In genomic region chr1:105886358-105886757, GRCm38 (mm10) we compare ENCODE assay signal across 28 mouse cellular contexts.
DNase-seq lines count a peak whose midpoint lies in the region; ATAC-seq and TF ChIP-seq lines count a peak whose summit lies in the region.
"Had no signal": no experiment of that assay in that cellular context is flagged by ENCODE, and none has a peak within 500 bp of the region (broad histone marks: within the 10 kb centered on the region; RNA-seq: fewer than 3 reads in every experiment).

No protein-coding gene starts in this region.

- WGBS in intestine, embryonic 14.5 days = 66% methylated on average over 5 of the region's 5 CpGs
- WGBS in intestine, postnatal 0 days = 60% methylated on average over 5 of the region's 5 CpGs
- WGBS in kidney, embryonic 16.5 days = 51% methylated on average over 5 of the region's 5 CpGs
- WGBS in liver, postnatal 0 days (ENCODE audit: insufficient replicate concordance) = 62% methylated on average over 5 of the region's 5 CpGs
- WGBS in liver, embryonic 11.5 days = 68% methylated on average over 5 of the region's 5 CpGs
- 48% methylated on average over 5 of the region's 5 CpGs for WGBS in stomach, embryonic 14.5 days
- WGBS in stomach, postnatal 0 days = 59% methylated on average over 5 of the region's 5 CpGs

- DNase-seq in intestine, embryonic 14.5 days (ENCODE audit: low spot score) = peak; percentile 41
- DNase-seq in kidney, adult 11 months = no peak
- no peak for DNase-seq in liver, postnatal 0 days
- no peak for DNase-seq in liver, embryonic 11.5 days (ENCODE audit: low spot score)
- no peak for DNase-seq in stomach, postnatal 0 days (ENCODE audit: low spot score)
- DNase-seq: adrenal gland, adult 8-10 months; adrenal gland, postnatal 25 days; cerebellum, adult 11-12 months; cerebellum, adult 8-10 months; cerebellum, postnatal 10 days; cerebellum, postnatal 36 days; embryo, embryonic 11 days; gastrocnemius, postnatal 25 days; heart, adult 18-20 months; heart, postnatal 10 days; heart, postnatal 36 days had no signal

- no peak overlapping the region for H3K27ac ChIP-seq in intestine, embryonic 14.5 days (ENCODE audit: low read depth)
- H3K27ac ChIP-seq in intestine, postnatal 0 days (ENCODE audit: low read depth, low read length) = no peak overlapping the region
- no peak overlapping the region for H3K27ac ChIP-seq in kidney, embryonic 16.5 days (ENCODE audit: low read length)
- H3K27ac ChIP-seq in liver, postnatal 0 days (ENCODE audit: low read depth) = peak overlapping the region; percentile 73; the same call in 1 of the 2 replicates
- H3K27ac ChIP-seq in liver, embryonic 11.5 days (ENCODE audit: low read depth, low read length) = no peak overlapping the region
- no peak overlapping the region for H3K27ac ChIP-seq in stomach, embryonic 14.5 days (ENCODE audit: low read length)
- H3K27ac ChIP-seq in stomach, postnatal 0 days (replicated peaks) = no peak overlapping the region
- H3K27ac ChIP-seq: embryonic facial prominence, embryonic 10.5 days; embryonic facial prominence, embryonic 13.5 days; forebrain, embryonic 12.5 days; forebrain, embryonic 15.5 days; heart, embryonic 15.5 days; hindbrain, embryonic 10.5 days had no signal

- H3K9me3 ChIP-seq in intestine, embryonic 14.5 days (ENCODE audit: control insufficient read depth, low read length) = no peaks in the 10 kb centered on the region
- H3K9me3 ChIP-seq in intestine, postnatal 0 days (ENCODE audit: control insufficient read depth) = no peaks in the 10 kb centered on the region
- no peaks in the 10 kb centered on the region for H3K9me3 ChIP-seq in kidney, embryonic 16.5 days (ENCODE audit: low read length)
- no peaks in the 10 kb centered on the region for H3K9me3 ChIP-seq in liver, postnatal 0 days (ENCODE audit: low read length)
- no peaks in the 10 kb centered on the region for H3K9me3 ChIP-seq in liver, embryonic 11.5 days (ENCODE audit: control insufficient read depth, low read length)
- H3K9me3 ChIP-seq in stomach, embryonic 14.5 days (ENCODE audit: control insufficient read depth, low read depth, low read length) = no peaks in the 10 kb centered on the region
- no peaks in the 10 kb centered on the region for H3K9me3 ChIP-seq in stomach, postnatal 0 days (ENCODE audit: control insufficient read depth, low read length)
- H3K9me3 ChIP-seq: embryonic facial prominence, embryonic 10.5 days; embryonic facial prominence, embryonic 13.5 days; forebrain, embryonic 12.5 days; forebrain, embryonic 15.5 days; heart, embryonic 12.5 days; heart, embryonic 15.5 days; hindbrain, embryonic 10.5 days had no signal

- H3K4me2 ChIP-seq in intestine, embryonic 14.5 days (ENCODE audit: low read length) = no peak overlapping the region
- no peak overlapping the region for H3K4me2 ChIP-seq in intestine, postnatal 0 days (replicated peaks; ENCODE audit: low read depth)
- H3K4me2 ChIP-seq in kidney, embryonic 16.5 days (replicated peaks; ENCODE audit: low read depth, low read length) = no peak overlapping the region
- H3K4me2 ChIP-seq in liver, postnatal 0 days (ENCODE audit: low read depth, low read length) = no peak overlapping the region
- H3K4me2 ChIP-seq in liver, embryonic 11.5 days = no peak overlapping the region
- H3K4me2 ChIP-seq in stomach, embryonic 14.5 days (replicated peaks; ENCODE audit: low read depth, low read length) = no peak overlapping the region
- no peak overlapping the region for H3K4me2 ChIP-seq in stomach, postnatal 0 days (replicated peaks; ENCODE audit: low read depth)
- H3K4me2 ChIP-seq: embryonic facial prominence, embryonic 13.5 days; forebrain, embryonic 12.5 days; forebrain, embryonic 15.5 days; heart, embryonic 12.5 days; heart, embryonic 15.5 days had no signal

- ATAC-seq in intestine, embryonic 14.5 days (replicated peaks; ENCODE audit: low FRiP score, low TSS enrichment, low read depth) = no peak; the same call in 1 of the 2 replicates
- ATAC-seq in intestine, postnatal 0 days = no peak
- ATAC-seq in kidney, embryonic 16.5 days (ENCODE audit: low FRiP score, low TSS enrichment) = peak; percentile 62
- ATAC-seq in liver, postnatal 0 days = no peak
- no peak for ATAC-seq in liver, embryonic 11.5 days (replicated peaks; ENCODE audit: low FRiP score)
- peak; percentile 43; the same call in 1 of the 2 replicates for ATAC-seq in stomach, embryonic 14.5 days (ENCODE audit: insufficient number of reproducible peaks, insufficient read depth, low FRiP score, low read depth)
- ATAC-seq in stomach, postnatal 0 days (ENCODE audit: low FRiP score, low TSS enrichment) = no peak
- ATAC-seq: activated CD4-positive, CD25-positive, alpha-beta regulatory T cell, adult 4 months; forebrain, embryonic 15.5 days had no signal

- H3K27me3 ChIP-seq in intestine, embryonic 14.5 days (replicated peaks; ENCODE audit: control insufficient read depth, insufficient read depth, low read length) = no peaks in the 10 kb centered on the region
- no peaks in the 10 kb centered on the region for H3K27me3 ChIP-seq in intestine, postnatal 0 days (replicated peaks; ENCODE audit: control insufficient read depth, insufficient read depth, low read length)
- no peaks in the 10 kb centered on the region for H3K27me3 ChIP-seq in kidney, embryonic 16.5 days (ENCODE audit: insufficient read depth, low read length)
- H3K27me3 ChIP-seq in liver, postnatal 0 days (ENCODE audit: insufficient read depth, low read length) = no peaks in the 10 kb centered on the region
- no peaks in the 10 kb centered on the region for H3K27me3 ChIP-seq in liver, embryonic 11.5 days (replicated peaks; ENCODE audit: control insufficient read depth, insufficient read depth, low read length)
- H3K27me3 ChIP-seq in stomach, embryonic 14.5 days (ENCODE audit: control insufficient read depth, insufficient read depth, low read length) = no peaks in the 10 kb centered on the region
- H3K27me3 ChIP-seq in stomach, postnatal 0 days (ENCODE audit: control insufficient read depth, insufficient read depth, low read length) = no peaks in the 10 kb centered on the region
- H3K27me3 ChIP-seq: embryonic facial prominence, embryonic 13.5 days; forebrain, embryonic 15.5 days; heart, embryonic 12.5 days; heart, embryonic 15.5 days had no signal

- no peak overlapping the region for H3K4me3 ChIP-seq in intestine, embryonic 14.5 days (ENCODE audit: low read depth, low read length)
- H3K4me3 ChIP-seq in intestine, postnatal 0 days (ENCODE audit: low read depth, low read length) = no peak overlapping the region
- H3K4me3 ChIP-seq in kidney, embryonic 16.5 days (ENCODE audit: low read length) = no peak overlapping the region
- no peak overlapping the region for H3K4me3 ChIP-seq in liver, postnatal 0 days (ENCODE audit: low read depth, low read length)
- H3K4me3 ChIP-seq in liver, embryonic 11.5 days (ENCODE audit: low read depth, low read length) = no peak overlapping the region
- no peak overlapping the region for H3K4me3 ChIP-seq in stomach, embryonic 14.5 days (ENCODE audit: low read depth, low read length)
- no peak overlapping the region for H3K4me3 ChIP-seq in stomach, postnatal 0 days (ENCODE audit: low read depth, low read length)
- H3K4me3 ChIP-seq: embryonic facial prominence, embryonic 10.5 days; embryonic facial prominence, embryonic 13.5 days; erythroblast, embryonic 14.5 days; forebrain, embryonic 12.5 days; forebrain, embryonic 15.5 days; heart, embryonic 12.5 days; heart, embryonic 15.5 days; hindbrain, embryonic 10.5 days had no signal

- no peak for TF ChIP-seq CTCF in intestine, postnatal 0 days (IDR thresholded peaks at IDR 0.05; ENCODE audit: low read depth)
- TF ChIP-seq CTCF in liver, postnatal 0 days (IDR thresholded peaks at IDR 0.05; ENCODE audit: low read depth) = no peak
- no peak for TF ChIP-seq CTCF in stomach, postnatal 0 days (IDR thresholded peaks at IDR 0.05; ENCODE audit: low read depth)

- no peaks in the 10 kb centered on the region for H3K4me1 ChIP-seq in intestine, embryonic 14.5 days (replicated peaks; ENCODE audit: control insufficient read depth, insufficient read depth, low read length)
- H3K4me1 ChIP-seq in intestine, postnatal 0 days (replicated peaks; ENCODE audit: control insufficient read depth, insufficient read depth, low read length) = peaks cover 6% of the 10 kb centered on the region
- no peaks in the 10 kb centered on the region for H3K4me1 ChIP-seq in kidney, embryonic 16.5 days (ENCODE audit: insufficient read depth, low read length)
- H3K4me1 ChIP-seq in liver, postnatal 0 days (ENCODE audit: insufficient read depth) = peaks cover 5% of the 10 kb centered on the region; the same call in 1 of the 2 replicates
- H3K4me1 ChIP-seq in liver, embryonic 11.5 days (replicated peaks; ENCODE audit: control insufficient read depth, insufficient read depth, low read length) = no peaks in the 10 kb centered on the region
- no peaks in the 10 kb centered on the region for H3K4me1 ChIP-seq in stomach, embryonic 14.5 days (ENCODE audit: control insufficient read depth, insufficient read depth, low read length)
- no peaks in the 10 kb centered on the region for H3K4me1 ChIP-seq in stomach, postnatal 0 days (replicated peaks; ENCODE audit: control insufficient read depth, insufficient read depth)
- H3K4me1 ChIP-seq: embryonic facial prominence, embryonic 10.5 days; forebrain, embryonic 12.5 days; forebrain, embryonic 15.5 days; heart, embryonic 12.5 days had no signal

- TF ChIP-seq EP300 in liver, postnatal 0 days (IDR thresholded peaks at IDR 0.05; ENCODE audit: low read depth) = no peak
- TF ChIP-seq EP300 in stomach, postnatal 0 days (optimal IDR thresholded peaks at IDR 0.05) = no peak

- H3K36me3 ChIP-seq in intestine, embryonic 14.5 days (ENCODE audit: control insufficient read depth, insufficient read depth, low read length) = no peaks in the 10 kb centered on the region
- no peaks in the 10 kb centered on the region for H3K36me3 ChIP-seq in intestine, postnatal 0 days (ENCODE audit: control insufficient read depth, insufficient read depth)
- H3K36me3 ChIP-seq in kidney, embryonic 16.5 days (ENCODE audit: insufficient read depth, low read length) = no peaks in the 10 kb centered on the region
- no peaks in the 10 kb centered on the region for H3K36me3 ChIP-seq in liver, postnatal 0 days (replicated peaks; ENCODE audit: insufficient read depth, low read length)
- H3K36me3 ChIP-seq in liver, embryonic 11.5 days (ENCODE audit: control insufficient read depth, insufficient read depth, low read length) = no peaks in the 10 kb centered on the region
- H3K36me3 ChIP-seq in stomach, embryonic 14.5 days (ENCODE audit: control insufficient read depth, insufficient read depth, low read length) = no peaks in the 10 kb centered on the region
- H3K36me3 ChIP-seq in stomach, postnatal 0 days (ENCODE audit: control insufficient read depth, insufficient read depth, low read length) = no peaks in the 10 kb centered on the region
- H3K36me3 ChIP-seq: embryonic facial prominence, embryonic 10.5 days; embryonic facial prominence, embryonic 13.5 days; forebrain, embryonic 12.5 days; forebrain, embryonic 15.5 days; heart, embryonic 12.5 days; heart, embryonic 15.5 days; hindbrain, embryonic 10.5 days had no signal

- no peak overlapping the region for H3K9ac ChIP-seq in intestine, embryonic 14.5 days (ENCODE audit: low read length)
- no peak overlapping the region for H3K9ac ChIP-seq in intestine, postnatal 0 days (ENCODE audit: low read depth, low read length)
- no peak overlapping the region for H3K9ac ChIP-seq in kidney, embryonic 16.5 days (replicated peaks; ENCODE audit: low read length)
- no peak overlapping the region for H3K9ac ChIP-seq in liver, postnatal 0 days (replicated peaks)
- H3K9ac ChIP-seq in liver, embryonic 11.5 days (ENCODE audit: low read depth, low read length) = no peak overlapping the region
- H3K9ac ChIP-seq in stomach, embryonic 14.5 days (replicated peaks; ENCODE audit: low read depth, low read length) = no peak overlapping the region
- H3K9ac ChIP-seq in stomach, postnatal 0 days (ENCODE audit: low read length) = no peak overlapping the region
- H3K9ac ChIP-seq: embryonic facial prominence, embryonic 13.5 days; forebrain, embryonic 12.5 days; forebrain, embryonic 15.5 days; heart, embryonic 12.5 days; heart, embryonic 15.5 days had no signal

Comparison
In these comparisons a context has a peak if more than half of its experiments do, and no peak if none do; other contexts are left out.
1. ATAC-seq: peak in kidney, embryonic 16.5 days (single experiment) and stomach, embryonic 14.5 days (single experiment); none in intestine, embryonic 14.5 days (single experiment), intestine, postnatal 0 days (single experiment), liver, postnatal 0 days (single experiment), liver, embryonic 11.5 days (single experiment) and stomach, postnatal 0 days (single experiment).